Mouse (Mus musculus) c-Kit-positive CD71-positive TER-119-negative erythroid progenitor cells, embryonic 14.5 days (primary cell): ENCODE results near the gene Pck2.

Experiments used
- DNase-seq: peaks from one replicate; pipeline ENCODE4 v3.0.0-alpha.2; 2013; ENCODE audit warnings: low read depth

Pck2 gene

GRCm38 (mm10) chr14:55598521-55599390 lies 58.7 kb downstream of the Pck2 start:
- DNase-seq, result no peak
